Mouse (Mus musculus) heart, embryonic 16.5 days (tissue): ENCODE data around the gene 1810024B03Rik. TPM values are rescaled to one million over a fixed set of nuclear protein-coding genes. Genes with fewer than 3 reads are reported as not detected.
A peak's percentile ranks its signal among the peaks of the same experiment; 100 is the strongest.

Experiments used
- ATAC-seq: fragments of 200-750 bp; cut with Nextera tagmentation; replicated peaks from 2 replicates; pipeline ENCODE4 v1.8.0; 2017; ENCODE audit warnings: moderate number of reproducible peaks; ENCODE audit not compliant: insufficient read depth, low FRiP score; ENCODE audit errors: extremely low read depth
- H3K27ac ChIP-seq: fragments of 300-500 bp; sonication (generic); 2 replicates; pipeline ENCODE4 v1.5.1; 2014; ENCODE audit warnings: mild to moderate bottlenecking, low read length, control low read depth, moderate library complexity
- H3K27me3 ChIP-seq: fragments of 300-500 bp; sonication (generic); 2 replicates; pipeline ENCODE4 v1.6.1; 2014; ENCODE audit warnings: low read length, mixed read lengths; ENCODE audit not compliant: control insufficient read depth, insufficient read depth
- H3K36me3 ChIP-seq: fragments of 300-500 bp; sonication (generic); 2 replicates; pipeline ENCODE4 v1.6.1; 2014; ENCODE audit not compliant: control insufficient read depth, insufficient read depth
- H3K4me1 ChIP-seq: fragments of 300-500 bp; sonication (generic); 2 replicates; pipeline ENCODE4 v1.6.1; 2014; ENCODE audit warnings: low read length, mixed read lengths; ENCODE audit not compliant: control insufficient read depth, insufficient read depth
- H3K4me2 ChIP-seq: fragments of 300-500 bp; sonication (generic); 2 replicates; pipeline ENCODE4 v1.6.1; 2014; ENCODE audit warnings: low read depth, mild to moderate bottlenecking, control low read depth, low read length
- H3K4me3 ChIP-seq: fragments of 300-500 bp; sonication (generic); 2 replicates; pipeline ENCODE4 v1.5.1; 2014; ENCODE audit warnings: mild to moderate bottlenecking, control low read depth, low read length
- H3K9ac ChIP-seq: fragments of 300-500 bp; sonication (generic); 2 replicates; pipeline ENCODE4 v1.6.1; 2014; ENCODE audit warnings: low read length, control low read depth
- H3K9me3 ChIP-seq: fragments of 300-500 bp; sonication (generic); replicated peaks from 2 replicates; pipeline ENCODE4 v1.6.1; 2016; ENCODE audit warnings: low read length; ENCODE audit not compliant: control insufficient read depth
- WGBS: fragments of 180-500 bp; shearing (Covaris S2); extraction: QIAGEN DNeasy Blood & Tissue Kit; methylation state at CpG from one replicate; pipeline ENCODE4 v1.1.7; 2014; 5-methylcytosine and 5-hydroxymethylcytosine counted together
- polyA plus RNA-seq: library from polyadenylated mRNA; unstranded; fragments of >200 nt; fragmentation: Nextera tagmentation; extraction: Ambion mirVana; gene quantifications from 2 replicates; pipeline ENCODE4 v1.2.1, GENCODE M21; 2015

The 1810024B03Rik gene
- 0.93 and 1.2 TPM in 2 replicates for polyA plus RNA-seq

GRCm38 (mm10) chr2:127207547-127208451 is at the start of gene 1810024B03Rik, which contains the start of gene Snrnp200:
Gene 1810024B03Rik, minus strand, starts transcription at chr2:127208280.
Gene Snrnp200, plus strand, starts transcription at chr2:127208386.
- Histone ChIP-seq H3K27ac (peak within 1 kb of the TSS; percentile 78), H3K4me1 (peaks cover 8% of the 10 kb centered on the region), H3K36me3 (peaks cover 23% of the 10 kb centered on the region), H3K27me3 (no peaks in the 10 kb centered on the region), H3K9me3 (no peaks in the 10 kb centered on the region), H3K4me3 (peak within 1 kb of the TSS; percentile 96), H3K9ac (peak within 1 kb of the TSS; percentile 92), H3K4me2 (peak within 1 kb of the TSS; percentile 95)
- WGBS: 9% methylated on average over 36 of the region's 36 CpGs
- ATAC-seq: peak; percentile 99

DNA sequence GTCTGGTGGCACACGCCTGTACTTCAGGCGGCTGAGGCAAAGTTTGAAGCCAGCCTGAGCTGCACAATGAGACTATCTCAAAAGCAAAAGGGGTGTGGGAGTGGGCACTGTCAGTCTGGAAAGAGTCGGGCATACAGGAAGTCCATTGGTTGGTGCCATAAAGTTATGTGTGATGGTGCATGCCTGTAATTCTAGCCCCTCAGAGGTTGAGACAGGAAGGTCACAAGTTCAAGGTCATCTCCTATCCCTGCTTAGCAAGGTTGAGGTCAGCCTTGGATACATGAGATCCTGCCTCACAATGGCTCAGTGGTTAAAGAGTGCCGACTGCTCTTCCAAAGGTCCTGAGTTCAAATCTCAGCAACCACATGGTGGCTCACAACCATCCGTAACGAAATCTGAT is 47.2 kb upstream of the 1810024B03Rik start:
- H3K4me1 ChIP-seq: peaks cover 24% of the 10 kb centered on the region
- no peak for ATAC-seq
- H3K9ac ChIP-seq: no peak overlapping the region
- H3K27ac ChIP-seq: no peak overlapping the region
- no peak overlapping the region for H3K4me3 ChIP-seq
- H3K27me3 ChIP-seq: no peaks in the 10 kb centered on the region
- no peak overlapping the region for H3K4me2 ChIP-seq
- H3K36me3 ChIP-seq: peaks cover 25% of the 10 kb centered on the region
- no peaks in the 10 kb centered on the region for H3K9me3 ChIP-seq
- 78% methylated on average over 6 of the region's 6 CpGs for WGBS

DNA sequence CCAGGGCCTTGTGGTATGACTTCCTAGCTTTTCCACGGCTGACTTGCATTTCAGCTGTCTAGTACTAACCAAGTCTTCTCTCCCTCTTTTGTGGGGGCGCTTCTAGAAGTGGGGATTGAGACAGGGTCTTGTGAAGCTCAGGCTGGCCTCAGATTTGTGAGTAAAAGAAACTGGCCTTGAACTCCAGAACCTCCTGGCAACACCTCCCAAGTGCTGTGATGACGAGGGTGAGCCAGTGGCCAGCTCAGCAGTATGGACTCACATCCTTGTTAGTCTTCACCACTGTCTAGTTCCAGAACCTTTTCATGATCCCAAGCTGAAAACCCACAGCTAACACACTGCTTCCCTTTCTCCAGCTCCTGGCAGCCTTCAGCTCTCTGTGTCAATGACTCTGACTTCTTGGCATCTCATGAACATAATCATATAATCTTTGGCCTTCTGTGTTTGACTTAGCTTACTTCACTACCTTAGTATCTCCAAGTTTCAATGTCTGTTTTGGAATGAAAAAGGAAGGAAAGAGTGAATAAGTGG is 46.6 kb upstream of the 1810024B03Rik start:
- H3K4me1 ChIP-seq: peaks cover 27% of the 10 kb centered on the region
- WGBS: 78% methylated on average over 3 of the region's 3 CpGs
- H3K27me3 ChIP-seq: no peaks in the 10 kb centered on the region
- no peaks in the 10 kb centered on the region for H3K9me3 ChIP-seq
- no peak overlapping the region for H3K9ac ChIP-seq
- H3K36me3 ChIP-seq: peaks cover 22% of the 10 kb centered on the region
- no peak overlapping the region for H3K27ac ChIP-seq
- ATAC-seq: no peak
- H3K4me2 ChIP-seq: no peak overlapping the region
- H3K4me3 ChIP-seq: no peak overlapping the region

DNA sequence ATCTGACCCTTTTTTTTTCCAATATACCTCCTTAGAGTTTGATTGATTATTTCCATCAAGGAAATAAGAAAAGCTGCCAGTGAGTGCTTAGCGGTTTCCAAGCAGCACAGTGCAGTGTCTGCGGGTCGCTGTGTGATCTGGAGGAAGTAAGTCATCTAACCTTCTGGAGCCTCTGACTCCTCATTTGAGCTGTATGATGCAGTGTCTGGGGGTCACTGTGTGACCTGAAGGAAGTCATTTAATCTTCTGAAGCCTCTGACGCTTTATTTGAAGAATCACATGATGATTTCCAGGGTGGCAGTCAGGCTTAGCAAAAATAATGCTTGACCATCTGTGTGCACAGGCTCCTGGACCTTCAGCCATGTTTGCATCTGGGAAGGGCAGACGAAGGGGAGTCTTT is 44.7 kb upstream of the 1810024B03Rik start:
- 76% methylated on average over 5 of the region's 5 CpGs for WGBS
- H3K4me1 ChIP-seq: peaks cover 37% of the 10 kb centered on the region
- H3K36me3 ChIP-seq: peaks cover 9% of the 10 kb centered on the region
- no peaks in the 10 kb centered on the region for H3K27me3 ChIP-seq
- no peaks in the 10 kb centered on the region for H3K9me3 ChIP-seq
- ATAC-seq: no peak
- no peak overlapping the region for H3K4me2 ChIP-seq
- H3K4me3 ChIP-seq: no peak overlapping the region
- no peak overlapping the region for H3K9ac ChIP-seq
- H3K27ac ChIP-seq: 0 out of 2 replicates have a peak overlapping the region, but pooled peaks have one; percentile 65

DNA sequence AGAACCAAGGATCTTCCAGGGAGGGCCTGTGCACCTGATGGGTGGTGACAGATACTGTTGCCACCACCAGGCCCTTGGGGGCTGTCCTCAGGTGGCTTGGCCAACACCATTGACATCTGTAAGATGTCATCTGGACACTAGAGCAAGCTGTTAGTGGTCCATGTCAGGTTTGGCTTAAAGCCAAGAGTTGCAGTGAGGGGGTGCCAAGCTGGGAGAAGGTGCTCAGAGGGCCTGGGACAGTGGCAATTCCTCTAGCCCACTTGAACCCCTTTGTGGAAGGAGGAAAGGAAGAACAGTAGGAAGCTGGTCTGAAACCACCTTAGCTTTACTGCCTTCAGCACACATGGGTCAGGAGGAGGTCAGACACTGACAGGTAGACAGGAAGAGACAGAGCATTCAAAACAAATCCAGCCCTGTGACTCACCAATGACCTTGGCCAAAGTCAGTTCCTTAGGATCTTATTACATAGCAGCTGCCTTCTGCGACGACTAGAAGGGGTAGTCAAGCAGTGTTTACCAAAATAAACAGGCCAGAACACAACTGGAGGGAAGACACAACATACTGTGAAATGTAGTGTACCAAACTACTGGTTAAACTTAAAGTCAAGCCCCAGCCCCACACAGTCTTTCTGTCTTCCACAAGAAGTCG is 43.9 kb upstream of the 1810024B03Rik start:
- H3K4me1 ChIP-seq: peaks cover 38% of the 10 kb centered on the region
- no peak overlapping the region for H3K4me2 ChIP-seq
- no peaks in the 10 kb centered on the region for H3K9me3 ChIP-seq
- H3K9ac ChIP-seq: no peak overlapping the region
- peak overlapping the region; percentile 65 for H3K27ac ChIP-seq
- H3K4me3 ChIP-seq: no peak overlapping the region
- H3K27me3 ChIP-seq: no peaks in the 10 kb centered on the region
- peaks cover 1% of the 10 kb centered on the region for H3K36me3 ChIP-seq
- ATAC-seq: no peak
- 42% methylated on average over 3 of the region's 3 CpGs for WGBS

DNA sequence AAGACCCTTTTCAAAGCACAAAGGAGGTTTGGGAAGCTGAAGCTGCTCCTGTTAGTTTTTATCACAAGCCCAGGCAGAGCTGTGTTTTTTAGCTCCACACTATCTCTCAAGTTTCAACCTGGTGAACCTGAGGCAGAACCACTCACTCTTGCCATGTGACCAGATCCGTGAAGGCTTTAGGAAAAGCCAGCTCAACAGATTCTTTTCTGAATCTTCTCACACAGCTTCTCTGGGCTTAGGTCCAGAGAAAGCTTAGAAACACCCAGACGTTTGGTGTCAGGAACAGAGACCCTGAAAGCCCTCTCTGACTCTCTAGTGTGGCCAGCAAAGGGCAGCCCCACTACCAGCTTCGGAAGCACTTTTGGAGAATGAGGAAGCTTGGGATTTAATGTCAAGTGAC is 43.4 kb upstream of the 1810024B03Rik start:
- WGBS: 38% methylated on average over 3 of the region's 3 CpGs
- peaks cover 43% of the 10 kb centered on the region for H3K4me1 ChIP-seq
- no peak overlapping the region for H3K4me2 ChIP-seq
- H3K4me3 ChIP-seq: no peak overlapping the region
- no peak for ATAC-seq
- H3K27me3 ChIP-seq: no peaks in the 10 kb centered on the region
- no peaks in the 10 kb centered on the region for H3K9me3 ChIP-seq
- no peaks in the 10 kb centered on the region for H3K36me3 ChIP-seq
- peak overlapping the region; percentile 65 for H3K27ac ChIP-seq
- H3K9ac ChIP-seq: 0 out of 2 replicates have a peak overlapping the region, but pooled peaks have one; percentile 6

GRCm38 (mm10) chr2:127250291-127251008 is 42.4 kb upstream of the 1810024B03Rik start:
- H3K27ac ChIP-seq: peak overlapping the region; percentile 0; the same call in 1 of the 2 replicates
- peak overlapping the region; percentile 17; the same call in 1 of the 2 replicates for H3K9ac ChIP-seq
- no peaks in the 10 kb centered on the region; the same call in 1 of the 2 replicates for H3K36me3 ChIP-seq
- 71% methylated on average over 9 of the region's 9 CpGs for WGBS
- no peaks in the 10 kb centered on the region for H3K9me3 ChIP-seq
- ATAC-seq: no peak
- no peaks in the 10 kb centered on the region for H3K27me3 ChIP-seq
- peaks cover 44% of the 10 kb centered on the region for H3K4me1 ChIP-seq
- no peak overlapping the region for H3K4me2 ChIP-seq
- no peak overlapping the region for H3K4me3 ChIP-seq

DNA sequence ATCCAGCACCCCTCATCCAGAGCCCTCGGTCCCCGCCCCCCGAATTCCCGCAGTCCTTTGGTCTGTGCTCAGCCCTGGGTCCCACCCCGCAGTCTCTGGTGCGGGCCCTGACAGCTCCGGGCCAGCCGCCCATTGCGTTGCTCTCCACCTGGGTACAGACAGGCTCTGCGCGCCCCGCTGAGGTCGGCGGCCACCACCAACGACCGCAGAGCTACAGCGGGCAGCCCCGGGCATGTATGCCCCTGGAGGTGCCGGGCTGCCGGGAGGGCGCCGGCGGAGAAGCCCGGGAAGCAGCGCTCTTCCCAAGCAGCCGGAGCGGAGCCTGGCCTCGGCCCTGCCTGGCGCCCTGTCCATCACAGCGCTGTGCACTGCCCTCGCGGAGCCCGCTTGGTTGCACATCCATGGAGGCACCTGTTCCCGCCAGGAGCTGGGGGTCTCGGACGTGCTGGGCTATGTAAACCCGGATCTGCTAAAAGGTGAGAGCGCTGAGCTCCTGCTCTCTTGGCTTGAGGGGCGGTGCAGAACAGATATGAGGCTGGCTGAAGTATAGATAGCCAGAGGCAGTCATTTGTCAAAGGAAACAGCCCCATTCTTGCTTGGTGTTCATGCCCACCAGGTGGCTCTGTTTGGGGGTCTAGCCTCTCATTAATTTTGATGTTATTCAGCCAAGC is 40.4 kb upstream of the 1810024B03Rik start:
- H3K4me2 ChIP-seq: peak overlapping the region; percentile 88
- H3K9me3 ChIP-seq: no peaks in the 10 kb centered on the region
- H3K36me3 ChIP-seq: peaks cover 13% of the 10 kb centered on the region
- under 1% methylated on average over 39 of the region's 39 CpGs for WGBS
- no peaks in the 10 kb centered on the region for H3K27me3 ChIP-seq
- ATAC-seq: peak; percentile 18
- H3K27ac ChIP-seq: peak overlapping the region; percentile 81
- peak overlapping the region; percentile 67 for H3K4me3 ChIP-seq
- peaks cover 44% of the 10 kb centered on the region for H3K4me1 ChIP-seq
- peak overlapping the region; percentile 92 for H3K9ac ChIP-seq
